Mouse (Mus musculus) lung, adult 2 months (tissue): Measurements from ENCODE around the gene Gm39566.

Experiments used
- CTCF ChIP-seq: fragments of 200-500 bp; IDR thresholded peaks from 2 replicates; pipeline ENCODE4 v1.5.1; 2011; ENCODE audit warnings: mild to moderate bottlenecking, low read length, control low read depth; ENCODE audit not compliant: insufficient read depth
- POLR2A ChIP-seq: fragments of 200-500 bp; IDR thresholded peaks from 2 replicates; pipeline ENCODE4 v1.6.1; 2011; ENCODE audit warnings: low read depth, mild to moderate bottlenecking, control low read depth, low read length, borderline replicate concordance; ENCODE audit errors: extremely low read depth

- no peak for TF ChIP-seq CTCF
- TF ChIP-seq POLR2A, result no peak
Observed at GRCm38 (mm10) chr11:69797924-69798323, 17.2 kb downstream of the Gm39566 start.
